Mouse (Mus musculus): ENCODE results near the gene Zfp697. TPM values are rescaled to one million over a fixed set of nuclear protein-coding genes. Genes with fewer than 3 reads are reported as not detected.
A peak's percentile ranks its signal among the peaks of the same experiment; 100 is the strongest.

Gene Zfp697
- polyA plus RNA-seq (2012; rRNA removed) = 1.4 and 1.7 TPM in 2 replicates
- 1.6 and 2.4 TPM in 2 replicates for polyA plus RNA-seq (2014; fragmentation: Nextera tagmentation; extraction: Ambion mirVana)

GRCm38 (mm10) chr3:98382246-98382939 is at the start of gene Zfp697:
TSS of gene Zfp697 (plus strand) at chr3:98382461.
- Histone ChIP-seq H3K9ac (replicated peaks) (no peak within 1 kb of the TSS; the same call in 1 of the 2 replicates), H3K36me3 (replicated peaks; ENCODE audit: control insufficient read depth, insufficient read depth, low read depth) (no peaks in the 10 kb centered on the region), H3K4me3 (ENCODE audit: insufficient read depth in 1 of 2, low read depth in 2 of 2, low read length in 2 of 2) (peak within 1 kb of the TSS; percentile 58 to 62), H3K4me1 (replicated peaks; ENCODE audit: control insufficient read depth in 2 of 2, insufficient read depth in 2 of 2, low read length in 1 of 2) (peaks cover 0 to 6% of the 10 kb centered on the region in 2 experiments; a peak in 1 of 4 replicates), H3K27ac (no peak within 1 kb of the TSS), H3K9me3 (ENCODE audit: control insufficient read depth, low read length) (no peaks in the 10 kb centered on the region), H3K4me2 (ENCODE audit: low read depth) (peak within 1 kb of the TSS; percentile 52), H3K27me3 (ENCODE audit: control insufficient read depth, insufficient read depth, low read length) (peaks cover 17% of the 10 kb centered on the region)
- no peak for TF ChIP-seq EP300 (IDR thresholded peaks at IDR 0.05; ENCODE audit: low read depth)
- TF ChIP-seq CTCF (IDR thresholded peaks at IDR 0.05; ENCODE audit: low read depth) = no peak
- 1% methylated on average over 42 of the region's 42 CpGs for WGBS (ENCODE audit: insufficient replicate concordance)
- no peak for DNase-seq (ENCODE audit: low read depth in 3 of 3, low spot score in 3 of 3)
- ATAC-seq (ENCODE audit: insufficient read depth) = peak; percentile 28

DNA sequence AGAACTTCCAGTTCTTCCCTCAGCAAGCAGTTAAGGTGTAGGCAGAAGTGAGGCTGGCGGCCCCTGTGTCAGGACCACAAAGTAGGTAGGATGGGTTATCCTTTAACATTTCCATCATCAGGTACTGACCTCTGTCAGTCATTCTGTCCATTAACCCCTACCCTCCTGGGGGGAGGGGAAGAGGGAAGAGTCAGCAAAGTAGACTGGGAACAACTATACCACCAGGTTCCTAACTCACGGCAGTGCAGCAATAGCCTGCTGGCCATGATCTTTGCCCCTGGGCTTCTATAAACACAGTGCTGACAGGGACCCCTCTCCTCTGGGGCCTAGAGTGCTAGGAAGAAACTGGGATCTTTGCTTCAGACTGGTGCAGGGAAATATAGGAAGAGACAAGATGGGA is 48.3 kb upstream of the Zfp697 start:
- WGBS (ENCODE audit: insufficient replicate concordance) = 56% methylated on average over 2 of the region's 2 CpGs
- H3K36me3 ChIP-seq (replicated peaks; ENCODE audit: control insufficient read depth, insufficient read depth, low read depth) = peaks cover 4% of the 10 kb centered on the region; the same call in 1 of the 2 replicates
- TF ChIP-seq EP300 (IDR thresholded peaks at IDR 0.05; ENCODE audit: low read depth) (no peak), CTCF (IDR thresholded peaks at IDR 0.05; ENCODE audit: low read depth) (no peak)
- H3K9me3 ChIP-seq (ENCODE audit: control insufficient read depth, low read length) = no peaks in the 10 kb centered on the region
- H3K4me1 ChIP-seq (replicated peaks; ENCODE audit: control insufficient read depth in 2 of 2, insufficient read depth in 2 of 2, low read length in 1 of 2) = peaks cover 5 to 35% of the 10 kb centered on the region in 2 experiments
- peak in 2 of 3 experiments; percentile 25 to 28 for DNase-seq (ENCODE audit: low read depth in 3 of 3, low spot score in 3 of 3)
- no peak overlapping the region for H3K4me2 ChIP-seq (ENCODE audit: low read depth)
- no peak overlapping the region for H3K4me3 ChIP-seq (ENCODE audit: insufficient read depth in 1 of 2, low read depth in 2 of 2, low read length in 2 of 2)
- no peak overlapping the region for H3K27ac ChIP-seq
- H3K9ac ChIP-seq (replicated peaks) = no peak overlapping the region
- H3K27me3 ChIP-seq (ENCODE audit: control insufficient read depth, insufficient read depth, low read length) = no peaks in the 10 kb centered on the region
- peak; percentile 34 for ATAC-seq (ENCODE audit: insufficient read depth)

GRCm38 (mm10) chr3:98335331-98335730 is 46.9 kb upstream of the Zfp697 start:
- TF ChIP-seq EP300 (IDR thresholded peaks at IDR 0.05; ENCODE audit: low read depth) = no peak
- TF ChIP-seq CTCF (IDR thresholded peaks at IDR 0.05; ENCODE audit: low read depth) = no peak
- no peak overlapping the region for H3K4me3 ChIP-seq (ENCODE audit: insufficient read depth in 1 of 2, low read depth in 2 of 2, low read length in 2 of 2)
- H3K4me2 ChIP-seq (ENCODE audit: low read depth) = peak overlapping the region; percentile 86; the same call in 1 of the 2 replicates
- ATAC-seq (ENCODE audit: insufficient read depth) (no peak), DNase-seq (ENCODE audit: low read depth in 3 of 3, low spot score in 3 of 3) (no peak)
- H3K36me3 ChIP-seq (replicated peaks; ENCODE audit: control insufficient read depth, insufficient read depth, low read depth) = peaks cover 4% of the 10 kb centered on the region; the same call in 1 of the 2 replicates
- H3K9ac ChIP-seq (replicated peaks) = no peak overlapping the region
- H3K4me1 ChIP-seq (replicated peaks; ENCODE audit: control insufficient read depth in 2 of 2, insufficient read depth in 2 of 2, low read length in 1 of 2) = peaks cover 5 to 35% of the 10 kb centered on the region in 2 experiments
- no peak overlapping the region for H3K27ac ChIP-seq
- H3K27me3 ChIP-seq (ENCODE audit: control insufficient read depth, insufficient read depth, low read length) = no peaks in the 10 kb centered on the region
- H3K9me3 ChIP-seq (ENCODE audit: control insufficient read depth, low read length) = no peaks in the 10 kb centered on the region

- Histone ChIP-seq H3K4me1 (replicated peaks; ENCODE audit: control insufficient read depth in 2 of 2, insufficient read depth in 2 of 2, low read length in 1 of 2) (peaks cover 5 to 35% of the 10 kb centered on the region in 2 experiments), H3K4me3 (ENCODE audit: insufficient read depth in 1 of 2, low read depth in 2 of 2, low read length in 2 of 2) (no peak overlapping the region), H3K4me2 (ENCODE audit: low read depth) (peak overlapping the region; percentile 86), H3K9ac (replicated peaks) (no peak overlapping the region), H3K36me3 (replicated peaks; ENCODE audit: control insufficient read depth, insufficient read depth, low read depth) (peaks cover 4% of the 10 kb centered on the region; the same call in 1 of the 2 replicates), H3K27ac (no peak overlapping the region), H3K9me3 (ENCODE audit: control insufficient read depth, low read length) (no peaks in the 10 kb centered on the region), H3K27me3 (ENCODE audit: control insufficient read depth, insufficient read depth, low read length) (no peaks in the 10 kb centered on the region)
- WGBS (ENCODE audit: insufficient replicate concordance) = 22% methylated on average over 7 of the region's 7 CpGs
- no peak for DNase-seq (ENCODE audit: low read depth in 3 of 3, low spot score in 3 of 3)
- ATAC-seq (ENCODE audit: insufficient read depth) = no peak
- TF ChIP-seq CTCF (IDR thresholded peaks at IDR 0.05; ENCODE audit: low read depth) = no peak
These were observed 46.4 kb upstream of the Zfp697 start for GRCm38 (mm10) chr3:98335886-98336285.

Measured in liver, embryonic 14.5 days (tissue).